Mouse (Mus musculus) left cerebral cortex, adult 8-10 months (tissue): ENCODE measurements at regions not wholly inside any gene's neighbourhood (a gene's known extent, or its start where the extent isn't known, plus 50 kb on each side); places are given as distances from the start of the nearest gene placed in this dataset.

ENCODE experiments used
- DNase-seq, 2 experiments: peaks; one replicate each; pipeline ENCODE4 v3.0.0; 2022; ENCODE audit warnings: low spot score in 2 of 2

GRCm38 (mm10) chr4:22998994-22999393 is 510.8 kb upstream of the Pou3f2 start:
- DNase-seq: no peak

GRCm38 (mm10) chr4:22997198-22997985 is 509.2 kb upstream of the Pou3f2 start:
- no peak for DNase-seq

- DNase-seq: no peak
Measured at GRCm38 (mm10) chr4:22986763-22987468, 498.8 kb upstream of the Pou3f2 start.

- DNase-seq: no peak
Measured at GRCm38 (mm10) chr4:22973585-22974116, 485.5 kb upstream of the Pou3f2 start.

GRCm38 (mm10) chr4:22972784-22973584 is 484.8 kb upstream of the Pou3f2 start:
- no peak for DNase-seq

- no peak for DNase-seq
Measured at GRCm38 (mm10) chr4:22971127-22971526, 483.0 kb upstream of the Pou3f2 start.

GRCm38 (mm10) chr4:22970495-22970894 is 482.3 kb upstream of the Pou3f2 start:
- no peak for DNase-seq

- no peak for DNase-seq
Measured at GRCm38 (mm10) chr4:22949422-22949821, 461.3 kb upstream of the Pou3f2 start.

- DNase-seq: no peak
Measured at GRCm38 (mm10) chr4:22948880-22949279, 460.7 kb upstream of the Pou3f2 start.

- DNase-seq: no peak
Measured at GRCm38 (mm10) chr4:22946788-22947406, 458.7 kb upstream of the Pou3f2 start.

- no peak for DNase-seq
Measured at GRCm38 (mm10) chr4:22938302-22938701, 450.1 kb upstream of the Pou3f2 start.

GRCm38 (mm10) chr4:22924181-22924580 is 436.0 kb upstream of the Pou3f2 start:
- peak in 1 of 2 experiments; percentile 69 for DNase-seq

- DNase-seq: peak in 1 of 2 experiments; percentile 35
Measured at GRCm38 (mm10) chr4:22914886-22915285, 426.7 kb upstream of the Pou3f2 start.

- no peak for DNase-seq
Measured at GRCm38 (mm10) chr4:22892694-22893046, 404.5 kb upstream of the Pou3f2 start.

- no peak for DNase-seq
Measured at GRCm38 (mm10) chr4:22891974-22892693, 404.0 kb upstream of the Pou3f2 start.

GRCm38 (mm10) chr4:22880692-22881091 is 392.5 kb upstream of the Pou3f2 start:
- no peak for DNase-seq

- no peak for DNase-seq
Measured at GRCm38 (mm10) chr4:22875392-22875791, 387.2 kb upstream of the Pou3f2 start.

GRCm38 (mm10) chr4:22836124-22836445 is 347.9 kb upstream of the Pou3f2 start:
- DNase-seq: no peak

- DNase-seq: no peak
Measured at GRCm38 (mm10) chr4:22835381-22836123, 347.4 kb upstream of the Pou3f2 start.

GRCm38 (mm10) chr4:22833851-22834440 is 345.8 kb upstream of the Pou3f2 start:
- DNase-seq: no peak
